Comparison of ENCODE assay signal across 11 mouse cellular contexts in the genomic region with DNA sequence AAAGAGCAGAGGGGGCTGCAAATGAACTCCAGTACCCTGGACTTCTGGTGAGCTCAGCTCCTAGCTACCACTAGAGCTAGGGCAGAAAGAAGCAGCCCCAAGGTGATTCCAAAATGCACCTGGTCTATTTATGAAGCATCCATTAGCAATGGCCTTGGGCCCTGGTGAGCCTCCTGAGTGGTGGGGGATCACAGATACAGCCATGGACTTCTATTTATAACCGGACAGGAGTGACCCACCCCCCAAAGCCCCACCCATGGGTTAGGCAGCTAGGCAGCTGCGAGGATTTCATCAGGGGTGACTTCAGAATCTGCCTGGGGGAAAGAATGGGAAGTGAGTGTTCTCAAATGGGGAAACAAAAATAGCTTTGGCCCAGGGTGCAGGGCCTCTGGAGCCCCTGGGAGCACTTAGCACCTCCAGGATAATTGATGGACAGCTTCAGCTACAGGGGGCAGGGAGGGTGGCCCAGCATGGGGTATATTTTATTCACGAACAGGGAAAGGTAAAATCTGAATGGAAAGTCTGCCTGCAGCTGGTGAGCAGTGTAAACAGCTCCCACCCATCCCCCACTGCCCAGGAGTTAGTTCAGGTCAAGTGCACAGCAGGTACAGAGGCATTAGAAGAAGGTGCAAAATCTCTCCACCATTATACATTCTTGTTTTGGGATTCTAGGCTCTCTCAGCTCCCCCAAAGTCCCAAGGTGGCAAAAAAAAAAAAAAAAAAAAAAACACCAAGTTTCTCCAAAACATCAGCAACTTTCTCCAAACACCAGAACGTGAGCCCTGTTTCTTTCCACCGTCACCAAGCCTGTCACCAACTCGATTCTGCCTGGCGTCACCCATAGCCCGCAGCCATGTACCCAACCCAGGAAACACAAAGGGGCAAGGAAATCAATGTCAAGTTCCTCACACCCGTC.
DNase-seq lines count a peak whose midpoint lies in the region; ATAC-seq and TF ChIP-seq lines count a peak whose summit lies in the region.
"Had no signal": no experiment of that assay in that cellular context is flagged by ENCODE, and none has a peak within 500 bp of the region (broad histone marks: within the 10 kb centered on the region; RNA-seq: fewer than 3 reads in every experiment).

No protein-coding gene starts in this region.

- no peaks in the 10 kb centered on the region for H3K9me3 ChIP-seq in hindbrain, embryonic 11.5 days (ENCODE audit: control insufficient read depth, low read length)
- H3K9me3 ChIP-seq in hindbrain, postnatal 0 days (ENCODE audit: low read length), result no peaks in the 10 kb centered on the region
- no peaks in the 10 kb centered on the region for H3K9me3 ChIP-seq in neural tube, embryonic 13.5 days

- H3K4me2 ChIP-seq in hindbrain, embryonic 11.5 days (replicated peaks; ENCODE audit: low read depth, low read length), result no peak overlapping the region
- no peak overlapping the region for H3K4me2 ChIP-seq in hindbrain, postnatal 0 days (ENCODE audit: low read depth, low read length)
- H3K4me2 ChIP-seq in neural tube, embryonic 13.5 days, result peak overlapping the region; percentile 97

- no peak for DNase-seq in hindbrain, embryonic 11.5 days (ENCODE audit: low spot score)
- DNase-seq in hindbrain, postnatal 0 days (ENCODE audit: low spot score), result no peak
- peak; percentile 28 for DNase-seq in R1 (ENCODE audit: low read depth, low spot score)
- peak; percentile 75 for DNase-seq in kidney, adult 9 months
- no peak for DNase-seq in testis, postnatal 14 days (ENCODE audit: low spot score)
- DNase-seq in frontal cortex, postnatal 36 days (ENCODE audit: low spot score in 2 of 2), result no peak
- DNase-seq in left cerebral cortex, adult 18-20 months (ENCODE audit: low spot score in 2 of 2), result no peak
- DNase-seq: forebrain, postnatal 0 days; lung, embryonic 14.5 days had no signal

- no peaks in the 10 kb centered on the region for H3K36me3 ChIP-seq in hindbrain, embryonic 11.5 days (ENCODE audit: control insufficient read depth, insufficient read depth, low read length)
- no peaks in the 10 kb centered on the region for H3K36me3 ChIP-seq in hindbrain, postnatal 0 days (ENCODE audit: insufficient read depth, low read length)
- no peaks in the 10 kb centered on the region for H3K36me3 ChIP-seq in neural tube, embryonic 13.5 days

- WGBS in hindbrain, embryonic 11.5 days, result 53% methylated on average over 9 of the region's 9 CpGs
- whole genome bisulfite sequencing in hindbrain, postnatal 0 days, result 61% methylated on average over 9 of the region's 9 CpGs
- WGBS in neural tube, embryonic 13.5 days, result 44% methylated on average over 9 of the region's 9 CpGs

- H3K4me1 ChIP-seq in hindbrain, embryonic 11.5 days (replicated peaks; ENCODE audit: control insufficient read depth, insufficient read depth, low read length), result peaks cover 4% of the 10 kb centered on the region; the same call in 1 of the 2 replicates
- peaks cover 14% of the 10 kb centered on the region; the same call in 1 of the 2 replicates for H3K4me1 ChIP-seq in hindbrain, postnatal 0 days (ENCODE audit: insufficient read depth, low read length)
- peaks cover 49% of the 10 kb centered on the region for H3K4me1 ChIP-seq in neural tube, embryonic 13.5 days (replicated peaks)

- ATAC-seq in hindbrain, embryonic 11.5 days (ENCODE audit: low FRiP score), result peak; percentile 20
- no peak for ATAC-seq in hindbrain, postnatal 0 days
- no peak for ATAC-seq in neural tube, embryonic 13.5 days (ENCODE audit: low read depth)
- ATAC-seq: CD4-positive, CD25-positive, alpha-beta regulatory T cell, adult 4 months; forebrain, postnatal 0 days had no signal

- no peak overlapping the region for H3K4me3 ChIP-seq in hindbrain, embryonic 11.5 days (ENCODE audit: low read depth, low read length)
- no peak overlapping the region for H3K4me3 ChIP-seq in hindbrain, postnatal 0 days (ENCODE audit: low read length)
- H3K4me3 ChIP-seq in neural tube, embryonic 13.5 days, result no peak overlapping the region

- no peak overlapping the region for H3K27ac ChIP-seq in hindbrain, embryonic 11.5 days (ENCODE audit: low read depth, low read length)
- no peak overlapping the region for H3K27ac ChIP-seq in hindbrain, postnatal 0 days
- peak overlapping the region; percentile 64; the same call in 1 of the 2 replicates for H3K27ac ChIP-seq in neural tube, embryonic 13.5 days (replicated peaks)

- no peak overlapping the region for H3K9ac ChIP-seq in hindbrain, embryonic 11.5 days (ENCODE audit: low read depth, low read length)
- no peak overlapping the region for H3K9ac ChIP-seq in hindbrain, postnatal 0 days (replicated peaks; ENCODE audit: low read length)
- no peak overlapping the region for H3K9ac ChIP-seq in neural tube, embryonic 13.5 days
- H3K9ac ChIP-seq: forebrain, postnatal 0 days; lung, embryonic 14.5 days had no signal

- no peak for TF ChIP-seq CTCF in hindbrain, postnatal 0 days (IDR thresholded peaks at IDR 0.05; ENCODE audit: low read depth)

- H3K27me3 ChIP-seq in hindbrain, embryonic 11.5 days (ENCODE audit: control insufficient read depth, insufficient read depth, low read length), result peaks cover 30% of the 10 kb centered on the region
- no peaks in the 10 kb centered on the region for H3K27me3 ChIP-seq in hindbrain, postnatal 0 days (ENCODE audit: insufficient read depth, low read length)
- H3K27me3 ChIP-seq in neural tube, embryonic 13.5 days, result peaks cover 37% of the 10 kb centered on the region

Comparison
In these comparisons a context has a peak if more than half of its experiments do, and no peak if none do; other contexts are left out.
1. DNase-seq: peak in R1 (single experiment) and kidney, adult 9 months (single experiment); none in hindbrain, embryonic 11.5 days (single experiment), hindbrain, postnatal 0 days (single experiment), testis, postnatal 14 days (single experiment), frontal cortex, postnatal 36 days (0 of 2) and left cerebral cortex, adult 18-20 months (0 of 2).